8 mouse cellular contexts compared by ENCODE assay signal in the genomic region with DNA sequence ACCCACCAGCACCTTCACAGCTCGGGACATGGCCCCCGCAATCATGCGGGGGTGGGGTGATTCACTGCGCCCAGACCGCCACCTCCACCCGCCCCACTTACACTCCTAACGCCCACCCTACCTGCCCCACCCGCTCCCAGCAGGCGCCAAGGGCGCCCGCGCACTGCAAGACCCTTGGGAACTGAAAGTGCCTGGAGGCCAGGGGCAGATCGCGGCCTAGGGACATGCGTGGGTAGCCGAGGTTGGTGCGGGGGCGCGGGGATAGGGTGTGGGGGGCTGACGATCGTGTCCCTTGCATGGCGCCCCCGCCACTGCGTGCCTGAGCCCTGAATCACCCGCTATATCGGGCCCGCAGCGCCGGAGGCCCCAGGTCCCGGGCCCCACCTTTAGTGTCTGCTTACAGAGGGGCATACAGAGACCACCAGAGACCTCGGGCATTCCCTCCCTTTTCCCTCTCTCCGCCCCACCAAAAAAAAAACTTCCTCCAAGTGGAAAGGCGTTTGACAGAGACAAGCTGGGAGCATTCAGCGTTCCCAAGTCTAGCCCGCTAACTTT. TPM values are rescaled to one million over a fixed set of nuclear protein-coding genes. Genes with fewer than 3 reads are reported as not detected.
DNase-seq lines count a peak whose midpoint lies in the region; ATAC-seq and TF ChIP-seq lines count a peak whose summit lies in the region.

No protein-coding gene starts in this region.

- H3K9ac ChIP-seq in ES-E14 (ENCODE audit: insufficient read depth, low read depth, low read length, poor library complexity, severe bottlenecking) = peak overlapping the region; percentile 29; the same call in 1 of the 2 replicates
- H3K9ac ChIP-seq in midbrain, embryonic 15.5 days = no peak overlapping the region

- in situ Hi-C loops in ES-E14 (cut with MboI; ENCODE audit: low sequenced_read_pairs in 2 of 2, unreplicated experiment in 2 of 2) = no loop called here

- no peaks in the 10 kb centered on the region for H3K9me3 ChIP-seq in ES-E14 (ENCODE audit: control insufficient read depth, insufficient read depth, low read depth, low read length)
- H3K9me3 ChIP-seq in midbrain, embryonic 15.5 days = no peaks in the 10 kb centered on the region

- WGBS in midbrain, embryonic 15.5 days = 14% methylated on average over 35 of the region's 35 CpGs

- peak overlapping the region; percentile 45 for H3K4me2 ChIP-seq in midbrain, embryonic 15.5 days

- H3K4me1 ChIP-seq in ES-E14 (ENCODE audit: control insufficient read depth in 2 of 2, insufficient read depth in 2 of 2, low read length in 2 of 2, poor library complexity in 1 of 2) = peaks cover 1 to 2% of the 10 kb centered on the region in 2 experiments; a peak in 2 of 4 replicates
- H3K4me1 ChIP-seq in midbrain, embryonic 15.5 days = peaks cover 17% of the 10 kb centered on the region

- no peak overlapping the region for H3K27ac ChIP-seq in ES-E14 (ENCODE audit: insufficient read depth, low read depth, low read length, poor library complexity, severe bottlenecking)
- no peak overlapping the region for H3K27ac ChIP-seq in midbrain, embryonic 15.5 days

- peak; percentile 68 for DNase-seq in adrenal gland, adult 2 months
- no peak for DNase-seq in adrenal gland, adult 8-10 months
- DNase-seq in ES-E14 (ENCODE audit: low read depth, low spot score) = no peak
- peak; percentile 36 for DNase-seq in gastrocnemius, postnatal 14 days
- DNase-seq in kidney, postnatal 4 days = peak; percentile 43 to 52
- no peak for DNase-seq in left cerebral cortex, postnatal 4 days
- DNase-seq in layer of hippocampus, adult 8-10 months (ENCODE audit: low spot score in 2 of 2) = no peak

- intact Hi-C loops in gastrocnemius, postnatal 14 days (cut with DNase I; ENCODE audit: low total_unique reads) = no loop called here
- intact Hi-C loops in left cerebral cortex, postnatal 4 days (cut with DNase I) = no loop called here

- no peaks in the 10 kb centered on the region for H3K36me3 ChIP-seq in ES-E14 (ENCODE audit: control insufficient read depth, insufficient read depth, low read length, poor library complexity, severe bottlenecking)
- H3K36me3 ChIP-seq in midbrain, embryonic 15.5 days (replicated peaks) = no peaks in the 10 kb centered on the region

- H3K27me3 ChIP-seq in midbrain, embryonic 15.5 days (replicated peaks) = peaks cover 74% of the 10 kb centered on the region

- peak overlapping the region; percentile 63 to 74 for H3K4me3 ChIP-seq in ES-E14 (ENCODE audit: insufficient read depth in 1 of 2, low read depth in 1 of 2, low read length in 2 of 2, poor library complexity in 1 of 2, severe bottlenecking in 1 of 2)
- H3K4me3 ChIP-seq in midbrain, embryonic 15.5 days = peak overlapping the region; percentile 32

- no peak for ATAC-seq in midbrain, embryonic 15.5 days (replicated peaks)

TF ChIP-seq in ES-E14, 5 proteins besides CTCF, POLR2A, EP300 and RAD21:
- no peak for TF ChIP-seq MAFK (IDR thresholded peaks at IDR 0.05; ENCODE audit: insufficient read depth, low read depth, low read length)
- no peak for TF ChIP-seq CHD2 (IDR thresholded peaks at IDR 0.05; ENCODE audit: low read depth, low read length)
- TF ChIP-seq HCFC1 (IDR thresholded peaks at IDR 0.05; ENCODE audit: borderline replicate concordance, insufficient read depth, low read length) = no peak
- TF ChIP-seq ZNF384 (IDR thresholded peaks at IDR 0.05; ENCODE audit: low read depth, low read length) = no peak

RNA-seq across cellular contexts. Expression of a gene that starts 1.4 kb away (rescaled TPM):
- total RNA-seq in adrenal gland, adult 2 months (2021) = 100 to 1,000 TPM; 236 to 425 TPM
- polyA plus RNA-seq in adrenal gland, adult 2 months (2012; rRNA removed) = 193 and 219 TPM in 2 replicates
- 100 to 1,000 TPM; 321 to 363 (median 344) TPM for total RNA-seq in adrenal gland, adult 8-10 months (2022)
- 16.4 and 30.7 TPM in 2 replicates for total RNA-seq in ES-E14 (2012; rRNA removed)
- total RNA-seq in gastrocnemius, postnatal 14 days (2021) = 100 to 1,000 TPM; 226 to 256 TPM
- 47.9 and 50.8 TPM in 2 replicates for polyA plus RNA-seq in midbrain, embryonic 15.5 days (2015; fragmentation: Nextera tagmentation; extraction: Ambion mirVana)
- 10 to 100 TPM; 22.6 to 22.8 TPM for total RNA-seq in left cerebral cortex, postnatal 4 days (2021)
- 10 to 100 TPM; 15.4 to 22.1 (median 18.9) TPM for total RNA-seq in layer of hippocampus, adult 8-10 months (2022)

RNA-seq across cellular contexts. Expression of a gene that starts 29.9 kb away (rescaled TPM):
- 10 to 100 TPM; 76.6 to 79.4 TPM for total RNA-seq in adrenal gland, adult 2 months (2021)
- polyA plus RNA-seq in adrenal gland, adult 2 months (2012; rRNA removed) = 45.4 and 54.9 TPM in 2 replicates
- 100 to 1,000 TPM in 1 of 4 experiments, 10 to 100 TPM in 3; 84.0 to 116 (median 95.7) TPM for total RNA-seq in adrenal gland, adult 8-10 months (2022)
- total RNA-seq in ES-E14 (2012; rRNA removed) = 61.5 and 78.9 TPM in 2 replicates
- total RNA-seq in gastrocnemius, postnatal 14 days (2021) = 10 to 100 TPM; 41.7 to 43.6 TPM
- 35.8 and 37.9 TPM in 2 replicates for polyA plus RNA-seq in midbrain, embryonic 15.5 days (2015; fragmentation: Nextera tagmentation; extraction: Ambion mirVana)
- 10 to 100 TPM; 32.4 to 36.7 TPM for total RNA-seq in left cerebral cortex, postnatal 4 days (2021)
- total RNA-seq in layer of hippocampus, adult 8-10 months (2022) = 10 to 100 TPM; 42.9 to 75.3 (median 52.9) TPM

RNA-seq across cellular contexts. Expression of a gene that starts 40.0 kb away (rescaled TPM):
- total RNA-seq in adrenal gland, adult 2 months (2021) = 100 to 1,000 TPM; 116 to 159 TPM
- 77.9 and 98.0 TPM in 2 replicates for polyA plus RNA-seq in adrenal gland, adult 2 months (2012; rRNA removed)
- total RNA-seq in adrenal gland, adult 8-10 months (2022) = 100 to 1,000 TPM; 155 to 222 (median 186) TPM
- total RNA-seq in ES-E14 (2012; rRNA removed) = 38.1 and 43.4 TPM in 2 replicates
- total RNA-seq in gastrocnemius, postnatal 14 days (2021) = 10 to 100 TPM; 53.4 to 58.5 TPM
- polyA plus RNA-seq in midbrain, embryonic 15.5 days (2015; fragmentation: Nextera tagmentation; extraction: Ambion mirVana) = 136 and 148 TPM in 2 replicates
- 100 to 1,000 TPM; 257 to 302 TPM for total RNA-seq in left cerebral cortex, postnatal 4 days (2021)
- 100 to 1,000 TPM; 402 to 498 (median 457) TPM for total RNA-seq in layer of hippocampus, adult 8-10 months (2022)

Comparison
In these comparisons a context has a peak if more than half of its experiments do, and no peak if none do; other contexts are left out.
1. DNase-seq: peak in adrenal gland, adult 2 months (single experiment), gastrocnemius, postnatal 14 days (single experiment) and kidney, postnatal 4 days (2 of 2); none in adrenal gland, adult 8-10 months (single experiment), ES-E14 (single experiment), left cerebral cortex, postnatal 4 days (single experiment) and layer of hippocampus, adult 8-10 months (0 of 2).